Mouse (Mus musculus): ENCODE measurements at regions not wholly inside any gene's neighbourhood (a gene's known extent, or its start where the extent isn't known, plus 50 kb on each side); places are given as distances from the start of the nearest gene placed in this dataset.

- DNase-seq (ENCODE audit: low spot score in 2 of 2), result no peak
Observed at GRCm38 (mm10) chr3:14952169-14952729, 66.2 kb downstream of the Car2 start.

- no peak for DNase-seq (ENCODE audit: low spot score in 2 of 2)
Observed at GRCm38 (mm10) chr3:14952951-14953350, 66.9 kb downstream of the Car2 start.

- DNase-seq (ENCODE audit: low spot score in 2 of 2), result no peak
Observed at GRCm38 (mm10) chr3:14957481-14957880, 71.4 kb downstream of the Car2 start.

GRCm38 (mm10) chr3:14958277-14958676 is 72.2 kb downstream of the Car2 start:
- DNase-seq (ENCODE audit: low spot score in 2 of 2), result no peak

- DNase-seq (ENCODE audit: low spot score in 2 of 2), result no peak
Observed at GRCm38 (mm10) chr3:14959586-14959985, 73.5 kb downstream of the Car2 start.

GRCm38 (mm10) chr3:14964795-14965194 is 78.7 kb downstream of the Car2 start:
- no peak for DNase-seq (ENCODE audit: low spot score in 2 of 2)

- no peak for DNase-seq (ENCODE audit: low spot score in 2 of 2)
Observed at GRCm38 (mm10) chr3:14965438-14966044, 79.5 kb downstream of the Car2 start.

- DNase-seq (ENCODE audit: low spot score in 2 of 2), result no peak
Observed at GRCm38 (mm10) chr3:14967235-14967634, 81.2 kb downstream of the Car2 start.

- DNase-seq (ENCODE audit: low spot score in 2 of 2), result no peak
Observed at GRCm38 (mm10) chr3:14968345-14968744, 82.3 kb downstream of the Car2 start.

GRCm38 (mm10) chr3:14969698-14970097 is 83.6 kb downstream of the Car2 start:
- no peak for DNase-seq (ENCODE audit: low spot score in 2 of 2)

GRCm38 (mm10) chr3:14971647-14972046 is 85.6 kb downstream of the Car2 start:
- DNase-seq (ENCODE audit: low spot score in 2 of 2), result no peak

GRCm38 (mm10) chr3:14974758-14975157 is 88.7 kb downstream of the Car2 start:
- no peak for DNase-seq (ENCODE audit: low spot score in 2 of 2)

- no peak for DNase-seq (ENCODE audit: low spot score in 2 of 2)
Observed at GRCm38 (mm10) chr3:14975203-14975602, 89.1 kb downstream of the Car2 start.

- no peak for DNase-seq (ENCODE audit: low spot score in 2 of 2)
Observed at GRCm38 (mm10) chr3:14979116-14979613, 93.1 kb downstream of the Car2 start.

- DNase-seq (ENCODE audit: low spot score in 2 of 2), result no peak
Observed at GRCm38 (mm10) chr3:14989635-14990034, 103.6 kb downstream of the Car2 start.

GRCm38 (mm10) chr3:14993936-14994335 is 107.9 kb downstream of the Car2 start:
- DNase-seq (ENCODE audit: low spot score in 2 of 2), result no peak

- DNase-seq (ENCODE audit: low spot score in 2 of 2), result no peak
Observed at GRCm38 (mm10) chr3:14997241-14997640, 111.2 kb downstream of the Car2 start.

- DNase-seq (ENCODE audit: low spot score in 2 of 2), result no peak
Observed at GRCm38 (mm10) chr3:14998521-14998920, 112.4 kb downstream of the Car2 start.

GRCm38 (mm10) chr3:14999411-14999810 is 113.3 kb downstream of the Car2 start:
- no peak for DNase-seq (ENCODE audit: low spot score in 2 of 2)

GRCm38 (mm10) chr3:14999914-15000313 is 113.8 kb downstream of the Car2 start:
- no peak for DNase-seq (ENCODE audit: low spot score in 2 of 2)

- no peak for DNase-seq (ENCODE audit: low spot score in 2 of 2)
Observed at GRCm38 (mm10) chr3:15000657-15001056, 114.6 kb downstream of the Car2 start.

- DNase-seq (ENCODE audit: low spot score in 2 of 2), result no peak
Observed at GRCm38 (mm10) chr3:15007821-15008220, 121.7 kb downstream of the Car2 start.

GRCm38 (mm10) chr3:15008501-15008900 is 122.4 kb downstream of the Car2 start:
- DNase-seq (ENCODE audit: low spot score in 2 of 2), result no peak

- no peak for DNase-seq (ENCODE audit: low spot score in 2 of 2)
Observed at GRCm38 (mm10) chr3:15009747-15010146, 123.7 kb downstream of the Car2 start.
